Mouse (Mus musculus): ENCODE measurements around the gene Slc9a7. TPM values are rescaled to one million over a fixed set of nuclear protein-coding genes. Genes with fewer than 3 reads are reported as not detected.

Slc9a7 gene
- polyA plus RNA-seq, 1 experiment from 2014 or later, result 13.3 TPM

Other genes with a start within 250 kb of the Slc9a7 start
- gene Chst7, start 232.2 kb downstream of the Slc9a7 start, polyA plus RNA-seq (2015; fragmentation: Nextera tagmentation; extraction: Ambion mirVana), result 5.6 and 6.2 TPM in 2 replicates
- gene Rp2, start 72.7 kb upstream of the Slc9a7 start, polyA plus RNA-seq (2015; fragmentation: Nextera tagmentation; extraction: Ambion mirVana), result 14.9 and 15.6 TPM in 2 replicates
- 5.3 and 6.3 TPM in 2 replicates for gene Jade3, start 133.9 kb upstream of the Slc9a7 start, polyA plus RNA-seq (2015; fragmentation: Nextera tagmentation; extraction: Ambion mirVana)

All from midbrain, embryonic 16.5 days (tissue).